Mouse (Mus musculus) spleen, adult 2 months (tissue): ENCODE data around the gene Pnpla6. TPM values are rescaled to one million over a fixed set of nuclear protein-coding genes. Genes with fewer than 3 reads are reported as not detected.

ENCODE experiments used
- DNase-seq, 2 experiments: peaks; one replicate each; pipeline versions ENCODE4 v3.0.0 to v3.0.0-alpha.2; 2012 to 2021; ENCODE audit warnings: low spot score in 2 of 2, low read depth in 1 of 2
- H3K27ac ChIP-seq: fragments of 200-500 bp; 2 replicates; pipeline ENCODE4 v1.5.1; 2012; ENCODE audit warnings: low read length, inconsistent platforms; ENCODE audit not compliant: insufficient read depth
- H3K27me3 ChIP-seq: fragments of 200-500 bp; 2 replicates; pipeline ENCODE4 v1.6.1; 2012; ENCODE audit warnings: mild to moderate bottlenecking, moderate library complexity, low read length, inconsistent platforms; ENCODE audit not compliant: control insufficient read depth, insufficient read depth
- H3K36me3 ChIP-seq: fragments of 200-500 bp; 2 replicates; pipeline ENCODE4 v1.6.1; 2012; ENCODE audit warnings: mild to moderate bottlenecking, low read length, inconsistent platforms; ENCODE audit not compliant: control insufficient read depth, insufficient read depth
- H3K4me1 ChIP-seq: fragments of 200-500 bp; 2 replicates; pipeline ENCODE4 v1.6.1; 2011; ENCODE audit warnings: inconsistent platforms; ENCODE audit not compliant: control insufficient read depth, insufficient read depth, insufficient read length
- H3K4me3 ChIP-seq: fragments of 200-500 bp; 2 replicates; pipeline ENCODE4 v1.5.1; 2011; ENCODE audit warnings: mild to moderate bottlenecking, inconsistent platforms; ENCODE audit not compliant: insufficient read depth, insufficient read length; ENCODE audit errors: extremely low read depth
- CTCF ChIP-seq: fragments of 200-500 bp; IDR thresholded peaks from 2 replicates; pipeline ENCODE4 v1.5.1; 2011; ENCODE audit warnings: mild to moderate bottlenecking, inconsistent platforms; ENCODE audit not compliant: insufficient read depth, insufficient read length, insufficient replicate concordance; ENCODE audit errors: extremely low read depth
- POLR2A ChIP-seq: fragments of 200-500 bp; IDR thresholded peaks from 2 replicates; pipeline ENCODE4 v1.6.1; 2011; ENCODE audit warnings: low read depth, low read length, inconsistent platforms
- WGBS: fragments of 180-500 bp; shearing (Covaris S2); methylation state at CpG from one replicate; pipeline ENCODE4 v1.1.7; 2018; 5-methylcytosine and 5-hydroxymethylcytosine counted together
- polyA plus RNA-seq: library from polyadenylated mRNA; depleted of rRNA; stranded (reverse); fragments of >200 nt; gene quantifications from 2 replicates; pipeline ENCODE4 v1.2.3, GENCODE M21; 2012

Pnpla6 gene
- polyA plus RNA-seq, 1 experiment, result 56.0 TPM

- TF ChIP-seq CTCF (no peak), POLR2A (no peak)
- 95% methylated on average over 18 of the region's 18 CpGs for WGBS
Measured at GRCm38 (mm10) chr8:3531936-3532335, 16.8 kb downstream of the Pnpla6 start.

DNA sequence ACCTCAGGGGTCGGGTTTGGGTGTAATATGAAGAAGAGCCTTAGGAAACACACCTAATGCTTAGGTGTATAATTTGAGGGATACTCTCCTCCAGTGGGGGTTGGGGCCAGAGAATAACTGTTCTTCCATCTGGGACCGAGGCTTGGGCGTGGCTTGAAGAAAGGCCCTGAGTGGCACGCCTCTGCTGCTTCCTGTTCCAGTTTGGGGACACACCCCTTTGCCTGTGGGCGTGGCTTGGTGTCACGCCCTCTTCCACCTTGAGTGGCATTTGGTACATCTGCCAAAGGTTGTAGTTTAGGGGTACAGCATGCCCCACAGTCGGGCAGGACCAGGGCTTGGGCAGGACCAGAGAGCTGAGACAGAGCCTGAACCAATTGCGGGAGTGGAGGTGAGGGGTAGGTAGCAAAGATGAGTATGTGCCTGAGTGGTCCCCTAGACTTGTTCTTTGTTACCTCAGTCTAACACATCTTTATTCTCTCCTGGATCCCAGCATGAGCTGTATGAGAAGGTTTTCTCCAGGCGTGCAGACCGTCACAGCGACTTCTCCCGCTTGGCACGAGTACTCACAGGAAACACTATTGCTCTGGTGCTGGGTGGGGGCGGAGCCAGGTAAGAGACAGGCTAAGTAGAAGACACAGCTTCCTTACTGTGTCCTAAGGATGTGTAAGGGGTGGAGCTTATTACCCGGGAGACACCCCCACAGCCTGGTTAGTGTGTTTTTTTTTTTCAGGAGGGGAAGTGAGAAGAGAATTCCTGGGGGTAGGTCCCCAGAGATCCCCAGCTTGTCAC, 21.1 kb downstream of the Pnpla6 start:
- TF ChIP-seq POLR2A, result no peak
- no peak for TF ChIP-seq CTCF
- H3K27ac ChIP-seq, result no peak overlapping the region
- H3K27me3 ChIP-seq, result no peaks in the 10 kb centered on the region
- no peak for DNase-seq
- H3K4me3 ChIP-seq, result no peak overlapping the region
- WGBS, result 81% methylated on average over 15 of the region's 15 CpGs
- peaks cover 30% of the 10 kb centered on the region for H3K36me3 ChIP-seq
- no peaks in the 10 kb centered on the region for H3K4me1 ChIP-seq

More at GRCm38 (mm10) chr8:3531936-3532335, 16.8 kb downstream of the Pnpla6 start:
- H3K36me3 ChIP-seq, result peaks cover 23% of the 10 kb centered on the region
- H3K4me3 ChIP-seq, result no peak overlapping the region
- no peaks in the 10 kb centered on the region for H3K27me3 ChIP-seq
- H3K4me1 ChIP-seq, result no peaks in the 10 kb centered on the region
- H3K27ac ChIP-seq, result no peak overlapping the region
- no peak for DNase-seq

GRCm38 (mm10) chr8:3536940-3537339, 21.8 kb downstream of the Pnpla6 start:
- no peak overlapping the region for H3K27ac ChIP-seq
- no peak overlapping the region for H3K4me3 ChIP-seq
- H3K4me1 ChIP-seq, result no peaks in the 10 kb centered on the region
- TF ChIP-seq POLR2A, result no peak
- no peak for TF ChIP-seq CTCF
- WGBS, result 98% methylated on average over 9 of the region's 9 CpGs
- no peaks in the 10 kb centered on the region for H3K27me3 ChIP-seq
- peaks cover 24% of the 10 kb centered on the region for H3K36me3 ChIP-seq
- DNase-seq, result no peak

- H3K27ac ChIP-seq, result no peak overlapping the region
- TF ChIP-seq CTCF (no peak), POLR2A (no peak)
- DNase-seq, result no peak
- H3K27me3 ChIP-seq, result no peaks in the 10 kb centered on the region
- peaks cover 24% of the 10 kb centered on the region for H3K36me3 ChIP-seq
- H3K4me1 ChIP-seq, result no peaks in the 10 kb centered on the region
- H3K4me3 ChIP-seq, result no peak overlapping the region
- WGBS, result 98% methylated on average over 26 of the region's 26 CpGs
Measured at GRCm38 (mm10) chr8:3537666-3538065, 22.5 kb downstream of the Pnpla6 start.

DNA sequence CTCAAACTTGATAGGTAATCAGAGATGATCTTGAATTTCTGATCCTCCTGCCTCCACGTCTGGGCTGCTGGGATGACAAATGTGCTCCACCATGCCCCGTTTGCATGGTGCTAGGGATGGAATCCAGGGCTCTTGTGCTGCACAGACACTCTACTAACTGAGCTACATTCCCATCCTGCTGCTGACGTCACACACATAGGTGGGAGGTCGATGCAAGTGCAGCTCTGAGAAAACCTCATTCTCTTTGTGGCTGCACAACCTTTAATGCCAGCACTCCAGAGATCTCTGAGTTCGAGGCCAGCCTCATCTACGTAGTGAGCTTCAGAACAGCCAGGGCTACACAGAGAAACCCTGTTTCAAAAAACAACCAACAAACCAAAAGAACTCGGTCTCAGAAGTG, 24.0 kb downstream of the Pnpla6 start:
- H3K27me3 ChIP-seq, result no peaks in the 10 kb centered on the region
- TF ChIP-seq POLR2A (no peak), CTCF (no peak)
- no peaks in the 10 kb centered on the region for H3K4me1 ChIP-seq
- H3K4me3 ChIP-seq, result no peak overlapping the region
- peaks cover 33% of the 10 kb centered on the region for H3K36me3 ChIP-seq
- no peak overlapping the region for H3K27ac ChIP-seq
- 90% methylated on average over 7 of the region's 7 CpGs for WGBS
- no peak for DNase-seq

- DNase-seq, result no peak
- 94% methylated on average over 4 of the region's 4 CpGs for WGBS
- H3K27ac ChIP-seq, result no peak overlapping the region
- H3K36me3 ChIP-seq, result peaks cover 36% of the 10 kb centered on the region
- H3K4me3 ChIP-seq, result no peak overlapping the region
- H3K4me1 ChIP-seq, result no peaks in the 10 kb centered on the region
- TF ChIP-seq POLR2A (no peak), CTCF (no peak)
- no peaks in the 10 kb centered on the region for H3K27me3 ChIP-seq
Measured at GRCm38 (mm10) chr8:3540076-3540475, 24.9 kb downstream of the Pnpla6 start.

DNA sequence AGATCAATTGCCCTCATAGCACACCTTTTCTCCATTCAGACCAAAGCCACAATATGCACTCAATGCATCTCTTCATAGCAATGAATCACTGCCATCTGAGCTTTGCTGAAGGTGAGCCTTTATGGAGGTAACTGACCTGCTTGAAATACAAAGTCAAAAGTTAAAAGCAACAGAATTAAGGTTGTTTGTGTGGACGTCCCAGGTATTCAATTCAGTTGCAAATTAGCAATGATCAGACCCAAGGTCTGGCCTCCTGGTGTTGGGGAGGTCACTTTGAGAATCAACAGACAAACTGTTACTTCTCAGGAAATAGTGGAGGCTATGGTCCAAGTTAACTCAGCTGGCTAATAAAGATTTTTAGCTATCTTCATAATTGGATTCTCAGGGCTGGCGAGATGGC, 31.3 kb downstream of the Pnpla6 start:
- no peaks in the 10 kb centered on the region for H3K4me1 ChIP-seq
- H3K4me3 ChIP-seq, result no peak overlapping the region
- no peak overlapping the region for H3K27ac ChIP-seq
- H3K27me3 ChIP-seq, result no peaks in the 10 kb centered on the region
- WGBS, result 93% methylated on average over 2 of the region's 2 CpGs
- DNase-seq, result no peak
- H3K36me3 ChIP-seq, result peaks cover 15% of the 10 kb centered on the region
- TF ChIP-seq POLR2A, result no peak
